Mouse (Mus musculus): ENCODE measurements around the gene St8sia4. TPM values are rescaled to one million over a fixed set of nuclear protein-coding genes. Genes with fewer than 3 reads are reported as not detected.

The St8sia4 gene
- 2.6 and 4.0 TPM in 2 replicates for polyA plus RNA-seq (2014; fragmentation: Nextera tagmentation; extraction: Ambion mirVana)

DNA sequence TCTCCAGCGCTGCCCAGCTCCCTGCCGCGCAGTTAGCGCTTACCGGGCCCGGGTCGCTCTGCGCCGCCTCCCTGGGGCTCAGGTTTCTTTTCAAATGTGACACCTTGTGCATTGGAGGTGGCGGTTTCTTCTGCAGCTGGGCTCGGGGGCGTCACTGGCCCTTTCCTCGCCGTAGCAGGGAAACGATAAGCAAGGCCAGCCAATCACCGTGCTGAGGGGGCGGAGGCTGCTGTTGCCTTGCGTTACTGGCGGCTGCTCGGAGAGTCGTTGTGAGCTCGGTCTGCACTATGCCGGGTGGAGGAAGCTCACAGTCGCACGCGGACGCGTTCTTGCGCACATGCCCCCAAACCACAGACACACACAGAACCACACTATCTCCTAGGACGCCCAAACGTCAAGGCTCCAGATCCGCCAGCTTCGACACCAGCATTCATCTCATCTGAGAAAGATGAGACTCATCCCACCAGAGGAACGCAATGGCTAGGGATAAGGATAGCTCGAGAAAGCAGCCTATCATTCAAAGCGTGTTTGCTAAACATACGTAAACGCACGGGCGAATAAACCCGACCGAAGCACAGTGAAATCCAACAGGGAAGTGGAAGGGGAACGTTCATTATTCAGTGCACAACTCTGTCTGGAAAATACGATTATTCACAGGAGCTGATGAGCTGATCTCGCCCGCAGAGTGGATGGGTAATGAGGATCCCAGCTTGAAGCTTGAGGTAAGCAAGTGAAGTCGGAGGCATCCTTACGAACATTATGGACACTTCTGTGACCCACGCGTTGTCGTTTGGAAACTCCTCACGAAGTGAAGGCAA, at the start of gene St8sia4:
St8sia4 (minus strand) TSS at position 137 of the 818 bp plus-strand sequence.
- Histone ChIP-seq H3K4me1 (replicated peaks; ENCODE audit: control insufficient read depth, insufficient read depth, low read length) (no peaks in the 10 kb centered on the region; the same call in 1 of the 2 replicates), H3K27ac (ENCODE audit: low read depth, low read length) (no peak within 1 kb of the TSS), H3K4me2 (peak within 1 kb of the TSS; percentile 79), H3K9me3 (ENCODE audit: control insufficient read depth, low read length) (no peaks in the 10 kb centered on the region), H3K36me3 (ENCODE audit: control insufficient read depth, insufficient read depth, low read length) (no peaks in the 10 kb centered on the region), H3K4me3 (ENCODE audit: low read depth, low read length) (peak within 1 kb of the TSS; percentile 54), H3K9ac (ENCODE audit: low read depth, low read length) (peak within 1 kb of the TSS; percentile 48), H3K27me3 (replicated peaks; ENCODE audit: control insufficient read depth, insufficient read depth, low read length) (peaks cover 4% of the 10 kb centered on the region; the same call in 1 of the 2 replicates)
- DNase-seq (ENCODE audit: low spot score) = peak; percentile 81
- peak; percentile 99 for ATAC-seq (replicated peaks; ENCODE audit: low FRiP score)
- under 1% methylated on average over 52 of the region's 52 CpGs for WGBS

DNA sequence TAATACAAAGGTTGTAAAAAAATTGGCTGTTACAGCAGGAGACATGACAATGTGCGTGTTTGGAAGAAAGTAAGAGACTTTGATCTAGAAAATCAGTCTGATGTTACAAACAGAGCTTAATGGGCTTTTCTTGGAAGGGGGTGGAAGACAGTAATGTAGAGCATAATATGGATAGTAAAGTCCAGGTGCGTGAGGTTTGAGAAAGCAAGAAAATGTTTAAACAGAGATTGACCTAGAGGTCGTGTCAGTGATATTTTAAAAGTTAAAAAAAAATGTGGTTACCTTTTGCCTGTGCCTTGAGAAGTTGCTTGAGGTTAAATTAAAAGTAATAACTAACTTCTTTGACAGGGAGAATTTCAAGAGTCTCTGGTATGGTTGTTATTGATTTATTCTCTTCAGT, 41.8 kb upstream of the St8sia4 start:
- DNase-seq (ENCODE audit: low spot score) = no peak
- no peak overlapping the region for H3K4me2 ChIP-seq
- WGBS = 74% methylated on average over 3 of the region's 3 CpGs

DNA sequence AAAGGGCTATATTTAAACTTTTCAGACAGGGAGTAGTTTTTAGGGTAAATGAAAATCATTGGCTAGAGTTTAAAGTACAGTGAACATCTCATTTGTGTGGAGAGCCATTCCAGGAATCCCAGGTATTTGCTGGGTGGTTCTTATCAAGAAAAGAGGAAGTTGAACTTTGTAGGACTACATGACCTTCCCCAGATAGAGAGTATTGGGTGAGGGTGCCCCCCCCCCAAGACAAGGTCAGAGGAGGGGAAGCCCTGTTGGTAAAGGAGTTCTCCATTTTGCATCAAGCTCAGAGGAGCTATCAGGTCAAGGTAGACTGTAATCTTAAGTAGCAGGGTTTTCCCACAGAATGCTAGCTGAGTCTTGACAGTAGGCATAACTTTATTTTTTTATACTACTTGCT, 32.5 kb upstream of the St8sia4 start:
- Histone ChIP-seq H3K9ac (ENCODE audit: low read depth, low read length) (no peak overlapping the region), H3K4me3 (ENCODE audit: low read depth, low read length) (no peak overlapping the region), H3K27ac (ENCODE audit: low read depth, low read length) (no peak overlapping the region), H3K27me3 (replicated peaks; ENCODE audit: control insufficient read depth, insufficient read depth, low read length) (no peaks in the 10 kb centered on the region), H3K9me3 (ENCODE audit: control insufficient read depth, low read length) (no peaks in the 10 kb centered on the region), H3K36me3 (ENCODE audit: control insufficient read depth, insufficient read depth, low read length) (no peaks in the 10 kb centered on the region), H3K4me2 (no peak overlapping the region), H3K4me1 (replicated peaks; ENCODE audit: control insufficient read depth, insufficient read depth, low read length) (no peaks in the 10 kb centered on the region)
- DNase-seq (ENCODE audit: low spot score) = no peak
- no peak for ATAC-seq (replicated peaks; ENCODE audit: low FRiP score)

More for the DNA sequence above, 41.8 kb upstream of the St8sia4 start:
- no peak for ATAC-seq (replicated peaks; ENCODE audit: low FRiP score)
- Histone ChIP-seq H3K9me3 (ENCODE audit: control insufficient read depth, low read length) (no peaks in the 10 kb centered on the region), H3K9ac (ENCODE audit: low read depth, low read length) (no peak overlapping the region), H3K27me3 (replicated peaks; ENCODE audit: control insufficient read depth, insufficient read depth, low read length) (no peaks in the 10 kb centered on the region), H3K4me3 (ENCODE audit: low read depth, low read length) (no peak overlapping the region), H3K27ac (ENCODE audit: low read depth, low read length) (no peak overlapping the region), H3K4me1 (replicated peaks; ENCODE audit: control insufficient read depth, insufficient read depth, low read length) (no peaks in the 10 kb centered on the region), H3K36me3 (ENCODE audit: control insufficient read depth, insufficient read depth, low read length) (no peaks in the 10 kb centered on the region)

DNA sequence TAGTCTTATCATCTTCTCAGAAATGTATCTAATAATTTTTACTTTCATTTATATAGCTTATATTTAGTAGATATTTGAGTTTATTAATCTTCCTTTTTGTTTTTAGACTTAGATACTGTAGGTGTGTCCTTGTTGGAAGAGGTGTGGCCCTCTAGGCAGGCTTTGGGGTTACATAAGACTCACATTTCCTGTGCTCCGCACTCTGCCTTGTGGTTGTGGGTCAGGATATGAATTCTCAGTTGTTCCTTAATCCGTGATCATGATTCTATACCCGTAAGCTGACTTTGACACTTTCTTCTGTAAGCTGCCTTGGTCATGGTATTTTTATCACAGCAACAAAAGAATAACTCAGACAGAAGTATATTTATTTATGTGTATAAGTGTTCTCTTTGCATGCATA, 6.7 kb upstream of the St8sia4 start:
- Histone ChIP-seq H3K9me3 (ENCODE audit: control insufficient read depth, low read length) (no peaks in the 10 kb centered on the region), H3K9ac (ENCODE audit: low read depth, low read length) (no peak overlapping the region), H3K4me1 (replicated peaks; ENCODE audit: control insufficient read depth, insufficient read depth, low read length) (no peaks in the 10 kb centered on the region), H3K27ac (ENCODE audit: low read depth, low read length) (no peak overlapping the region), H3K27me3 (replicated peaks; ENCODE audit: control insufficient read depth, insufficient read depth, low read length) (no peaks in the 10 kb centered on the region), H3K4me3 (ENCODE audit: low read depth, low read length) (no peak overlapping the region), H3K4me2 (no peak overlapping the region), H3K36me3 (ENCODE audit: control insufficient read depth, insufficient read depth, low read length) (no peaks in the 10 kb centered on the region)
- no peak for ATAC-seq (replicated peaks; ENCODE audit: low FRiP score)
- WGBS = 53% methylated on average over 3 of the region's 3 CpGs
- DNase-seq (ENCODE audit: low spot score) = no peak

DNA sequence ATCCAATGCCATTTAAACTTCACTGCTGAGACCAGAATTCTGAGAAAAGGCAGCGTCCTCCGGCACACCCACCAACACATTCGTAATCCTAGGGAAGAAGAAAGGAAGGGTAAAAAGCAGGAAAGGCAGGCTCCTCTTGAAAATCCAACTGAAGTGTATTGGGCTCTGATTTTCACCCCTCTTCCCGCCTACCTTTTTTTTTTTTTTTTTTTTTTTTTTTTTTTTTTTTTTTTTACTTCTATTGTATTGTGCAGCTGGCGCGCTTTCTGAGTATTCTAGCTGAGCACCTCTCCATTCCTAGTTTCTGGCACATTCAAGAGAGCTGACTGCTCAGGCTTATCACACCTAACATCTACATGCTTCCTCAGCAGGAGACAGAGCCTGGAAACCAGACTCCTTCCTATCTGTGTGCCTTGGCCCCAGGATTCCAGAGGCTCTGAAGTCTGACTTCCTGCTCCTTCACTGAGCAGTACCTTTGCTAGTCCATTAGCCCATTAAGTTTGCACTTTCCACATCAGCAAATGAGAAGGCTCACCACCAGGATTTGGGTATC, 958 bp upstream of the St8sia4 start:
- no peaks in the 10 kb centered on the region for H3K9me3 ChIP-seq (ENCODE audit: control insufficient read depth, low read length)
- H3K4me3 ChIP-seq (ENCODE audit: low read depth, low read length) = peak overlapping the region; percentile 54
- peak overlapping the region; percentile 79 for H3K4me2 ChIP-seq
- no peaks in the 10 kb centered on the region for H3K36me3 ChIP-seq (ENCODE audit: control insufficient read depth, insufficient read depth, low read length)
- 14% methylated on average over 6 of the region's 6 CpGs for WGBS
- ATAC-seq (replicated peaks; ENCODE audit: low FRiP score) = no peak
- no peak overlapping the region; the same call in 1 of the 2 replicates for H3K9ac ChIP-seq (ENCODE audit: low read depth, low read length)
- DNase-seq (ENCODE audit: low spot score) = peak; percentile 32
- no peak overlapping the region for H3K27ac ChIP-seq (ENCODE audit: low read depth, low read length)
- no peaks in the 10 kb centered on the region; the same call in 1 of the 2 replicates for H3K4me1 ChIP-seq (replicated peaks; ENCODE audit: control insufficient read depth, insufficient read depth, low read length)
- peaks cover 4% of the 10 kb centered on the region; the same call in 1 of the 2 replicates for H3K27me3 ChIP-seq (replicated peaks; ENCODE audit: control insufficient read depth, insufficient read depth, low read length)

DNA sequence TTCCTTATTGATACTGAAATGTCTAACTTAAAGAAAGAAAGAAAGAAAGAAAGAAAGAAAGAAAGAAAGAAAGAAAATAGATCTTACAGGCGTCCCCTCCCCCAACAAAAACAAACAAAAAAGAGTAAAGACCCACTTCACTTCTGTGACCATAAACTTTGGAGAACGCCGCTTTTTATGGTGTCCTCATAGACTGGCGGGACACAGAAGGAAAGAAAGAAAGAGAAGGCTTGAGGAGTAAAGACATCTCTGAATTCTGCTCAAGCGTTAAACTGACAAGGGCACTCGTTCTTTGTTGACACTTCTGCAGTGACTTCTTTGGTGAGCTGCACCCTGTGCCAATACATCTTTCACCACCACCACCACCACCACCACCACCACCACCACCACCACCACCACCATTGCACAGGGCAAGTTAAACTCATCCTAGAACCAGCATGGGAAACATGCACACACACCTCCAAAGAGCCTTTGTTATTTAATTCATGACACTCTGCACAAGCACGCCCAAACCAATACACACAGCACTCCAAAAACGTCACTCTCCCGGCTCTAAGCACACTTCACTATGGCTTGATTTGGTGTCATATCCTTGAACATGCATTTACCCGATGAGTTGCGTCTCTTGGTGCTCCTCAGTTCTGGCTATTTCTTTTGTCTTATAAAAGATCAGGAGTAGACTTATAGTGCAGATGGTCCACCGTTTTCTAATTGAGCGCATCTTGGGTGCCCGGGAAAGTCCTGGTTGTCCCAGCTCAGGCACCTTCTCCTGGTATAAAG, 640 bp downstream of the St8sia4 start:
- DNase-seq (ENCODE audit: low spot score) = no peak

DNA sequence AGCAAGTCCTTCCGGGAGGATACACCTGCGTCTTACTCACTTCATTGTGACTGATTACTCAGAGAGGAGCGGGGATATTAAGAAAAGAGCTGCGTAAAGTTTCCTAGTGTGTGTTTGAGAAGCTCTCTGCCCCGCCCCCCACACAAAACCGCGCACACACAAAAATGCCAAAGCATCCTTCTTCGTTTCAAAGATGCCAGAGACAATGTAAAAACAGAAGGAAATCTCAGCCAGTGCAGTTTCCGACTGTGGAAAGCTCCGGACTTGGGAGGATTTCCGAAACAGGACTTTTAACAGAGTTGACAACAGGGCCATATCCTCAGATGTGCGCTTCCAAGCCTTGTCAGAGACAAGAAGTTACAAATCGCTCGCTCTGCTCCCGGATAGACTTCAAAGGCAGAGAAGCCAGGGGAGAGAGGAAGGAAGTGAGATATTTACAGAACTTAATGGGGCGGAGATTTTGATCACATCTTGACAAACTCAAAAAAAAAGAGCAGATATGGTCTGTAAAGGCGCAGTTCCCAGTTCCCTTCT, 1.4 kb downstream of the St8sia4 start:
- no peak for ATAC-seq (replicated peaks; ENCODE audit: low FRiP score)
- 2% methylated on average over 17 of the region's 17 CpGs for WGBS
- H3K4me2 ChIP-seq = peak overlapping the region; percentile 79
- H3K27ac ChIP-seq (ENCODE audit: low read depth, low read length) = no peak overlapping the region
- DNase-seq (ENCODE audit: low spot score) = peak; percentile 33
- peak overlapping the region; percentile 54 for H3K4me3 ChIP-seq (ENCODE audit: low read depth, low read length)
- no peaks in the 10 kb centered on the region; the same call in 1 of the 2 replicates for H3K4me1 ChIP-seq (replicated peaks; ENCODE audit: control insufficient read depth, insufficient read depth, low read length)
- H3K27me3 ChIP-seq (replicated peaks; ENCODE audit: control insufficient read depth, insufficient read depth, low read length) = peaks cover 4% of the 10 kb centered on the region; the same call in 1 of the 2 replicates
- H3K9me3 ChIP-seq (ENCODE audit: control insufficient read depth, low read length) = no peaks in the 10 kb centered on the region
- no peak overlapping the region for H3K9ac ChIP-seq (ENCODE audit: low read depth, low read length)
- H3K36me3 ChIP-seq (ENCODE audit: control insufficient read depth, insufficient read depth, low read length) = no peaks in the 10 kb centered on the region

More for the DNA sequence above, 640 bp downstream of the St8sia4 start:
- Histone ChIP-seq H3K4me1 (replicated peaks; ENCODE audit: control insufficient read depth, insufficient read depth, low read length) (no peaks in the 10 kb centered on the region; the same call in 1 of the 2 replicates), H3K9me3 (ENCODE audit: control insufficient read depth, low read length) (no peaks in the 10 kb centered on the region), H3K27me3 (replicated peaks; ENCODE audit: control insufficient read depth, insufficient read depth, low read length) (peaks cover 4% of the 10 kb centered on the region; the same call in 1 of the 2 replicates), H3K4me2 (peak overlapping the region; percentile 79), H3K27ac (ENCODE audit: low read depth, low read length) (no peak overlapping the region), H3K9ac (ENCODE audit: low read depth, low read length) (peak overlapping the region; percentile 48; the same call in 1 of the 2 replicates), H3K36me3 (ENCODE audit: control insufficient read depth, insufficient read depth, low read length) (no peaks in the 10 kb centered on the region), H3K4me3 (ENCODE audit: low read depth, low read length) (peak overlapping the region; percentile 54)
- 0 out of 2 replicates have a peak, but pooled peaks have one; percentile 3 for ATAC-seq (replicated peaks; ENCODE audit: low FRiP score)
- 1% methylated on average over 14 of the region's 14 CpGs for WGBS

All from liver, embryonic 11.5 days (tissue).